Mouse (Mus musculus): Measurements from ENCODE around the gene Gm5244.

Gm5244 gene

DNA sequence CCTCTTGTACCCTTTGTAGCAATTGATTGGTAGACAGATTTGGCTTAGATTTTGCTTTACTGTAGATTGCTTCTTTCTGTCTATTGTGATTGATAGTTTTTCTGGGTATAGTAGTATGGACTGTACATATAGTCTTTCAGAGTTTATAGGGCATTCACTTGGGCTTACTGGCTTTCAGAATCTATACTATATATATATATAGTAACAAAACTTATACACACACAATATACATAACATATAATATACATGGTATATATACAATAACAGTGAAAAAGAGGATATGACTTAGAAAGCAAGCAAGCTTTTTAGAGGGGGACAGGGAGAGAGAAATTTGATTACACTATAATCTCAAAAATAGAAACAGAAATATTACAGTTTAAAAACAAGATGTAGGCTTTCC, at the start of gene Gm5244:
Gm5244 (plus strand) TSS at position 301 of the 400 bp plus-strand sequence.
- DNase-seq (ENCODE audit: low spot score in 2 of 2): no peak

GRCm38 (mm10) chr19:12797071-12797470, 49.4 kb upstream of the Gm5244 start:
- DNase-seq (ENCODE audit: low spot score in 2 of 2): no peak

DNA sequence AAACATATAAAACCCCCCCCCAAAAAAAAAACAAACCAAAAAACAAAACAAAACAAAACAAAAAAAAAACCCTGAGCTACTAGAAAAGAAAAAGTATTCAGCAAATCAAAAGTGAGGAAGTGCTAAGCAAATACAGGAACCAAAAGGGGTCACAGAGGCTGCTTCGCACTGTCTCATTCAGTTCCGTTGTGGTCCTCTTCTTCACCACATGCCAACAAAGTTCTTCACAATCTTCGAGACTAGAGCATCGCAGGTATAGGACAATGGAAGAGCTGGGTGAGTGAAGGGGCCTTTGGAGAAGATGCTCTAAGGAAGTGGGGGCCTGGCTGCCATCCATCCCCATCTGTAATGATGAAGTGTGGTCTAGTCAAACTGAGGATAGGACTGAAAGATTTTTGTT, 48.1 kb upstream of the Gm5244 start:
- no peak for DNase-seq (ENCODE audit: low spot score in 2 of 2)

GRCm38 (mm10) chr19:12799081-12799480, 47.4 kb upstream of the Gm5244 start:
- no peak for DNase-seq (ENCODE audit: low spot score in 2 of 2)

DNA sequence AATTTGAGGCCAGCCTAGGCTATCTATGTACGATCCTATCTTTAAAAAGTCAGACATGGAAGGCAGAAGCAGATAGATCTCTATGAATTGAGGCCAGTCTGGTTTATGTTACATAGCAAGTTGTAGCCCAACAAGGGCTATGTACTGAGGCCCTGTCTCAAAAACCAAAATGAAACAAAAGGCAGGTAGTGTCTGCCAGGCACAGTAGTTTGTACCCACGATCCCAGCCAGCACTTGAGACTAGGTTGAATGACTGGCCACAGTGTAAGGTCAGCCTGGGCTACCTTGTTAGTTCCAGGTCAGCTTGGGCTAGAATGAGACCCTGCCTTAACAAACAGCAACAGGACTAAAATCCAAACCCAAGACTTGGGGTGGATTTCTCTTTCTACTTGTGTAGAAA, 45.9 kb upstream of the Gm5244 start:
- DNase-seq (ENCODE audit: low spot score in 2 of 2): no peak

DNA sequence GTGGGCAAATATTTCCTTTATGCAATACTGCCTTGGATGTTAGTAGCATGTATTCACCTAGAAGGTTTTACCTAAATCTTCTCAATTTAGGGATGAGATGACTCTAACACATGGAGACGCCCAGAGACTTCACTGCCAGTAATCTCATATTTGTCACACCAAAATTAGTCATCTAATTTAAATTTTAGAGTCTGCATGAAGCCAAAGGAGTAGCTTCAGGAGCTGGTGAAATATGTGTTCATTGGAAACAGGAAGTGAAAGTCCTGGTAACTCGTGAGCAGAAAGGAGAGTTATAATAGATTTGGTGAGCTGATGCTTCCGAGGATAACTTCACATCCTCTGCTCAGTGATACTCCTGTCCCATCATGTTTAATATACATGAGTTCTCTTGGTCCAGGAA, 45.4 kb upstream of the Gm5244 start:
- DNase-seq (ENCODE audit: low spot score in 2 of 2): no peak

DNA sequence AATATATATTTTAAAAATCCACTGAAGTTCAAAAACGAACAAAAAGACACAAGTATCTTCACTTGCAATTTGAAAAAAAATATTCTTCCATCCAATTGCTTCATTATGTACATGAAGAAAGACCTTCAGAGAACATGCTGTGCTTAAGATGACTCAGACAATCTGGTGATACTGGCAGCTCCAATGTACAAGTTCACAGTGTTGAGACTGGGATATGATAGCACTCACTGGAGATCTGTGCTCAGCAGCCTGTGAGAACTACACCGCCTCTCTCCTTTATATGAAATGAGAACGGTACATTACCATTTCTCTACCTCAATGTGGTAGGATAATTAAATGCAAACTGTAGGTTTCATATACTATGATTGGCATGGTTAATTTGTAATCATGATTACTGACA, 43.7 kb upstream of the Gm5244 start:
- DNase-seq (ENCODE audit: low spot score in 2 of 2): no peak

- no peak for DNase-seq (ENCODE audit: low spot score in 2 of 2)
Measured at GRCm38 (mm10) chr19:12804237-12804636, 42.2 kb upstream of the Gm5244 start.

DNA sequence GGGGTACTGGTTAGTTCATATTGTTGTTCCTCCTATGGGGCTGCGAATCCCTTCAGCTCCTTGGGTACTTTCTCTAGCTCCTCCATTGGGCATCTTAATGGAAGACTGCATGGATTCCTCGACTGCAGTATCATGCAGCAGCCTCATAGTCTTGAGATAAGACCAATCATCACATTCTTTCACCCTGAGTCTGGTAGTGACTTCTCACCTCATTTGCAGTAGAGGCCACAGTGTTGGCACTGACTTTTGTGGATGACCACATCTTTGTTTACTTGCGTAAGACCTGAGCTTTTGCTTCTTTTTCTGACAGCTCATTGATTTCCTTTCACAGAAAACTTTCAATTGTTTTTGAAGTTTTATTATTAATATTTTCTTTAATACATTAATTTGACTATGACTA, 40.8 kb upstream of the Gm5244 start:
- DNase-seq (ENCODE audit: low spot score in 2 of 2): no peak

DNA sequence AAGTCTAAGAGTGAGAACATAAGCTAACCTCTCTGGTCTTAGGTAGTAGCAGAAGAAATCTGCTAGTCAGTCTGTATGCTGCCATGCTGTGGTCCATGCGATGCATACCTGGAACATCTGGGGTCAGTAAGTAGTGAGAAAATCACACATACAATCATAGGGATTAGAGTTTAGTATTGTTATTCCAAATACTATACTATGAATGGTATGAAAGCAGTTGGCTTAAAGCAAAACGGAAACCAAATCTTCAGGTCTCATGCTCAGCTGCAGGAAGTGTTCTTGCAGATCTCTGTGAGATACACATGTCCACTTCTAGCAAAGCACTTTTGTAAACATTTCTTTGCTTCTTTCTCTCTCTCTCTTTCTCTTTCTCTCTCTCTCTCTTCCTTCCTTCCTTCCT, 40.3 kb upstream of the Gm5244 start:
- DNase-seq (ENCODE audit: low spot score in 2 of 2): no peak

DNA sequence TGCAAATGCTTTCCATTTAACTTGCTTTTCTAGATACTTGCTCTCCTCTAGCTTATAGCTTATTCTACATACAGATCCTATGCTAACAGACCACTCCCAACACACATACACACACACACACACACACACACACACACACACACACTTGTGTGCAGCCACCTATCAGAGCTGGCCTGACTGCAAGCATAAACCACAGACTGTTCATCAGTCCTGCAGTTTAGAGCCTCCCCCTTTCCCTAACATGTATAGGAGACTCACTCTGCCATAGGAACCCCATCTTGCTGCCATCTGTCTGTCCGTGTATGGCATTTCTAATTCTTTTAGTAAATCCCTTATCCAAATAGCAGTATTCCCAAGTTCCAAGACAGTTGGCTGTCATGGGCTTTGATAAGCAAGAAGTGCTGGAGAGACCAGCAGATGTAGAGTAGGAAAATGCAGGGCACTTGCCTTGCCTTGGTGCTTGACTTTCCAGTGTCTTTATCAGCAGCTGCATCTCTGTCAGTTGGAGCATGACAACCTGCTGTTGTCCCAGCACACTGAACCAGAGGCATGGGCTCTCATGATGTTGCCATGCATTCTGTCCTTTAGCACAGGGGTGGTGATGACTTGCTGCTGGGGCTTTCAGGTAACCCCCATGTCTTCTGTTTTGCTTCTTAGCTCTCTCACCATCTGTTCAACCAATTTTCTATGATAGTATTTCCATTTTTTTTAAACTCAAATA, 33.7 kb upstream of the Gm5244 start:
- no peak for DNase-seq (ENCODE audit: low spot score in 2 of 2)

DNA sequence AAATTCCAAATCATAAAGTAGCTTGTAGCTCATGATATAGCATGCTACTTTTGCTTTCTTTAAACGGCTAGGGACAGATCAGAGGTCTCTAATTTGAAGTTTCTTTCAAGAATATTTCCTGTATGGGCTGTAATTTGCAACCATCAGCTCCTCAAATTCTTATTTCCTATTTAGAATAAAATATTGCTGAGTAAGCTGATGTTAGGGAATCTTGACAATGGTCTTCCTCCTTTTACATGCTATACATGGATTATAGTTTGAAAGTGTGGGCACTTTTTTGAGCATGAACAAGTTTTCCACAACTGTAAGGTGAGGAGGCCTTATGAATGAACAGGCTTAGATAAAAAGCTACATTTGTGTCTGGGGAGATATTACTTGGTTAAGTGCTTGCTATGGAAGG, 32.6 kb upstream of the Gm5244 start:
- no peak for DNase-seq (ENCODE audit: low spot score in 2 of 2)

DNA sequence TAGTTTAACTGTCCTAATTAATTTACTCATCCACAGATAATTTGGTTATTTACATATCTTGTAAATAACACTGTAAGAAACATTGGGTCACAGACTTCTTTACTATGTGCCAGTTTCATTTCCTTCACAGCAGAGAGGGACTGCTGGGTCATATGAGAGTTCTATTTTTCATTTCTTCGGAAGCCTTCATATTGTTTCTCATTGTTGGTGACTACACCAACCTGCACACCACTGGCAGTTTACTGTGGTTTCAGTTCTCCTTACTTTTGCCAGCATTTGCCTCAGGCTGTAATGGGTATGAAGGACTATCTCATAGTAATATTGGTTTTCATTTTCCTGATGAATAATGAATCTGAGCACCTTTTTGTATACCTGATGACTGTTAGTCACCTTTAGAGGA, 28.0 kb upstream of the Gm5244 start:
- no peak for DNase-seq (ENCODE audit: low spot score in 2 of 2)

- DNase-seq (ENCODE audit: low spot score in 2 of 2): no peak
Measured at GRCm38 (mm10) chr19:12820383-12820782, 26.1 kb upstream of the Gm5244 start.

- no peak for DNase-seq (ENCODE audit: low spot score in 2 of 2)
Measured at GRCm38 (mm10) chr19:12824549-12824948, 21.9 kb upstream of the Gm5244 start.

DNA sequence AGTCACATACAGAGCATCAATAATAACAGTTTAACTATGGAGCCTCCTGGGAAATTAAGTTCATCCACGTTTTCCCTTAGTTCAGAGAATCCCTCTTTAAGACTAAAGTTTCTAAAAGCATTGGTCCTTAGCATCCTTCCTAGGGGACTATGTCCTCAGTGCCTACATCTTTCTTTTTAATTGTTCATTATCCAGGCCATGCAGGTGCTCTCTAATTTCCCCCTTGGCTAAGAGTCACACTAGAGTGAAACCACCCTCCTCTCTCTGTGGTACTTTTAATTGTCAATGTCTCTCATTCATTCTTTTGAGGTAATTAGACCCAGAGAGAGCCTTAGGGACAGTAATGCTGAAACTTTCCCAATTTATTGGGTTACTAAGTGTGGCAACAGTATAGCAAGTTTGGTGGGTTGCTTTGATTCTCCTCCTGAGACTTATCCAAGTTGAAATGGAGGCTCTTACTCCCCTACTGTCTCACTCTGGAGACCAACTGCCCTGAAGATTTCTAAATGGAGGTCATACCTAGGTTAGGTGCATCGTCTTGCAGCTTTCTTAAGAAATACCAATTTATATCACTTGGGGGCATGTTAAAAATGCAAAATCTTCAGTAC, 15.6 kb upstream of the Gm5244 start:
- DNase-seq (ENCODE audit: low spot score in 2 of 2): no peak

DNA sequence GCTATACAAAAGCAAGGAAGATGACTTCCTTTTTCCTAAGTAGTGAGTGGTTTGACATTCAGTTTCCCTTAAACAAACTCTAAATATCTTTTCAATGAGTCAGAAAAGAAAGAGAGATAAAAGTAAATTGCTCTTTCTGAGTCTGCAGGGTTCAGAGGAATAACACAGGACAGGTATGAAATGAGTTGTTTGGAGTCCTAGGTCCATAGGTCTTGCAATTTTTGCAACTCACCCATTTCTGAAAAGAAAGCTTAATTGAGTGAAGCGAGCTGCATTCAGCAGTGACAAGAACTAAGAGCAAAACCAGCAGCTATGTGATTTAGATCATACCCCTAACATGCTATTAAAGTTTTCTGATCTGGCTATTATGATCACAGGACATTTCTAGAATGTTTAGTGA, 14.9 kb upstream of the Gm5244 start:
- no peak for DNase-seq (ENCODE audit: low spot score in 2 of 2)

DNA sequence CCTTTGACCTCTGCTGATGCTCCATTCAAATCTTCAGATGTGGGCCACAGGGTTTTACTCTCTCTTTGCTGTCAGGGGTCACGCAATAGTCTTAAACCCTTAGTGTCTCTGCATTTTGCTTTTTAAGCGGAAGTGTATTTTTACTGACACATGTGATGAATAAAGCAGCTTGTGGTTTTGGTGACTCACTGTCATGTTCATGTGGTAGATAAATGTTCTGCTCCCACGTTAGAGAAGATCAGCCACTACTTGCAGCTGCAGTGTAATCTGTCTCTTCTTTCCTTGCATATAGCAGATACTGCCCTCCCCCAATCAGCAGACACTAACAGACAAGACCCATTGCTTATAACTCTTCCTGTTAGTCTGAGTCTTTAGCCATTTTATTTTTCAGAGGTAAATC, 12.9 kb upstream of the Gm5244 start:
- no peak for DNase-seq (ENCODE audit: low spot score in 2 of 2)

DNA sequence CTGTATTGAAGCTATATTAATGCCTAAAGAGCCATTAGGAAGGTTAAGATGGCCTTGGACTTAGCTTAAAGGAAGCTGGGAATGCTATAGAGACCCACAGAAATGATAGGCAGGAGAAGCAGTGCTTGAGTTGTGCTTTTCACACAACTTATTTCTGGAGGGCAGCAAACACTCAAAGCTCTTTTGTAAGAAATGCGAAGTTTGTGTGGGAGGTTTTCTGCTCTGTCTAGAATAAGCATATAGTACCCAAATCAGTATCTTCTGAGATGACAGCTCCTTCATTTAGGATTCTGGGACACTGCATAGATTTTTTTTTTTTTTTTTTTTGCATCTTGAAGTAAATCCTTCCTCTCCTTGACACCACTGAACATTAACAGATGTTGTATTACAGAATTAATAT, 8.0 kb upstream of the Gm5244 start:
- no peak for DNase-seq (ENCODE audit: low spot score in 2 of 2)

GRCm38 (mm10) chr19:12856983-12857382, 10.5 kb downstream of the Gm5244 start, which contains the start of gene Olfr1444:
Gene Olfr1444 (plus strand): TSS chr19:12857283.
- no peak for DNase-seq (ENCODE audit: low spot score in 2 of 2)

DNA sequence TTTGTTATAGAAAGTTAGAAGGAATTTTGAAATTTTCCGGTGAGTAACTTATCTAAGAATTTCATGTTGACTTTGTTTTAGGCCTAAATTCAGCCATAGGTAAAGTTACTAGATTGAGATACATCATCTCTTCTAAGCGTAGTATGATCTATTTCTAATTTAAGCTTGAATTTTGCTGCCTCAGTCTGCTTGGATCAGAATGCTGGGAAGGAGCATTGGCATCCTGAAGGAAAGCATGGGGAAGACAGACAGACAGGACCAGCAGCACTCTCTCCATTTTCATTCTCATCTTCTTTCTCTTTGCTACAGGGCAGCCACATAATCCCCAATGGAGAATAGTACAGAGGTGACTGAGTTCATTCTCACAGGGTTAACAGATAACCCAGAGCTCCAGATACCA, 37.1 kb downstream of the Gm5244 start, which contains the start of gene Olfr1445:
Olfr1445 (plus strand) TSS at position 301 of the 400 bp plus-strand sequence.
- DNase-seq (ENCODE audit: low spot score in 2 of 2): no peak

DNA sequence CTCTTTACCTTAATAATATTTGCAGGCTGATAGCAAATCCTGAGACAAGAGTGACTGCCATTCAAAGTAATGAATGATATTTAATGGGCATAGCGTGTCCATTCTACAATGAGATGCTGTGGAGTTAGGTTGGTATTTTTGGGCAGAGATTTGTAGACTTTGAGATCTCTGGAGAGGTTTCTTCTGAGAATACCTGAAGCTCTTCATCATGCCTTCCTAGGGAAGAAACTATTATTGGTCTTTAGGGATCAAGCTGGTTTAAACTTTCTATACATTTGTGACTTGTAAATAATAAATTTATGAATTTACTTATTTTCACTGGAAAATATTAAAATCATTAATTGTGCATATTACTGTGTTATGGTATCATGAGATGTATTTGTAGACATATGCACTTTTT, 46.9 kb downstream of the Gm5244 start, which contains the start of gene Olfr1446:
Olfr1446 (minus strand) TSS at position 101 of the 400 bp plus-strand sequence.
- no peak for DNase-seq (ENCODE audit: low spot score in 2 of 2)
